Mouse (Mus musculus) bone marrow macrophage, adult 2 months (primary cell): ENCODE data around the gene Uhmk1. TPM values are rescaled to one million over a fixed set of nuclear protein-coding genes. Genes with fewer than 3 reads are reported as not detected.
A peak's percentile ranks its signal among the peaks of the same experiment; 100 is the strongest.

Experiments
- H3K27ac ChIP-seq: 2 replicates; pipeline ENCODE4 v1.5.1; 2012; ENCODE audit warnings: low read depth, low read length; ENCODE audit not compliant: insufficient read depth
- H3K4me1 ChIP-seq: 2 replicates; pipeline ENCODE4 v1.6.1; 2012; ENCODE audit warnings: low read length; ENCODE audit not compliant: control insufficient read depth, insufficient read depth
- H3K4me3 ChIP-seq: 2 replicates; pipeline ENCODE4 v1.5.1; 2012; ENCODE audit warnings: mild to moderate bottlenecking, low read length, moderate library complexity; ENCODE audit not compliant: insufficient read depth
- CTCF ChIP-seq: IDR thresholded peaks from 2 replicates; pipeline ENCODE4 v1.5.1; 2012; ENCODE audit warnings: low read depth, mild to moderate bottlenecking, low read length, moderate library complexity
- POLR2A ChIP-seq: IDR thresholded peaks from 2 replicates; pipeline ENCODE4 v1.6.1; 2012; ENCODE audit warnings: mild to moderate bottlenecking, low read depth, low read length, borderline replicate concordance
- polyA plus RNA-seq: library from polyadenylated mRNA; stranded (reverse); fragments of >200 nt; gene quantifications from 2 replicates; pipeline ENCODE4 v1.2.4, GENCODE M21; 2012; ENCODE audit not compliant: missing spikeins, insufficient read depth, insufficient read length

Gene Uhmk1
- polyA plus RNA-seq, 1 experiment, result 52.3 TPM

GRCm38 (mm10) chr1:170176661-170177239 is 38.4 kb downstream of the Uhmk1 start:
- Histone ChIP-seq H3K27ac (no peak overlapping the region), H3K4me3 (no peak overlapping the region), H3K4me1 (peaks cover 6% of the 10 kb centered on the region; the same call in 1 of the 2 replicates)
- TF ChIP-seq POLR2A, result no peak
- TF ChIP-seq CTCF, result no peak

DNA sequence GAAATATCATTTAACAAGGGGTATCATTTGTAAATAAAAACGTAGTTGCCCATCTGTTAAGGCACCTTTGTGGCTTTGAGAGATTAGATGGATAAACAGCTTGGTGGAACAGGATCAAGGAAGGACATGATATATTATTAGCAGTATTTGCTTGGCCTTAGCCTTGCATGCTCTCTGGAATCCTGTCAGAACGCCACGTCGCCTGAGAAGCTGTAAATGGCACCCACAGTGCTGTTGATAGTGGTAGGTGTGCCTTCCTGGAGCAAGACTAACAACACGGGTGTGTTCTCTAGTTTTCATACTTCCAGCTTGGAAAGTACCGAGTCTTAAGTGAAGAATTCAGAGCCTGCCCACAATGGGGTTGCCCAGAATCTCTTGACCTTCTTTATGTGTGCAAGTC is 39.3 kb downstream of the Uhmk1 start:
- no peak for TF ChIP-seq POLR2A
- TF ChIP-seq CTCF, result no peak
- Histone ChIP-seq H3K4me1 (peaks cover 6% of the 10 kb centered on the region; the same call in 1 of the 2 replicates), H3K27ac (no peak overlapping the region), H3K4me3 (no peak overlapping the region)

- Histone ChIP-seq H3K4me3 (peak within 1 kb of the TSS; percentile 95), H3K27ac (peak within 1 kb of the TSS; percentile 79), H3K4me1 (peaks cover 11% of the 10 kb centered on the region; the same call in 1 of the 2 replicates)
- no peak for TF ChIP-seq POLR2A
- no peak for TF ChIP-seq CTCF
These were observed 40.3 kb downstream of the Uhmk1 start, which contains the start of gene Uap1 for GRCm38 (mm10) chr1:170174814-170175332. Gene Uap1 (minus strand): TSS chr1:170174957.

DNA sequence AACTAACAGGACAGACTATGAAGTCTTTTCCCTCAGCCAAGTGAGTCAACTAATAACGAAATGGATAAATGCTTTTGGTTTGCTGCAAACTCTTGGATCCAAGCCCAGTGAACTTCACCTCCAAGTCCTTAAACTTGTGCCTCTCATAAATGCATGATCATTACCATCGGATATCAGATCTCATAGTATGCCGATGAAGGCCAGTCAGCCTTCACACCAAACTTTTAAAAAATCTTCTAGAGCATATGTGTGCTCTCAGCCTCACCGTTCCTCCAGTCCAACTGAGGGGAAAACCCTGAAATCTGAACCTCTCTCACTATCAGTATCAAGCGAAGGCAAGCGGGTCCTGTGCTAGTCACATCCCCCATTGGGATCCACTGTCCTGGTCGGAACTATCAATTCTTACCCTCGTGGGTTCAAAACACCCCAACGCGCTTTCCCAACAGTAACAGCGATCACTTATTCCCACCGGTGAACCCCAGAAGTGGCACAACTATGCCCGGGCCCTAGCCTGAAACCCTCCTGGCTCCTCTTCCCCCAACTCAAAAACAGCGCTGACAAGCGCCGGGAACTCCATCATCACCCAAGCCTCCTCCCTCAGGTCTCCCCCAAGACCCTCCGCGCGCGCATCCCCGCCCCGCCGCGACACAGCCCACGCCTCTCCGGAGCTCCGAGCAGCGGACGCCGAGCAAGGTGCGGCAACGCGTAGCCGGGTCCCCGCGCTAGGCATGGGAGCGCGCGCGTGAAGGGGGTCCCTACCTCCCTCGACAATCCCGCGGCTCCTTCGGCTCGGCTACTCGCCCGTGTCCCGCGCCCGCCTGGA is 41.0 kb downstream of the Uhmk1 start:
- Histone ChIP-seq H3K4me1 (peaks cover 11% of the 10 kb centered on the region; the same call in 1 of the 2 replicates), H3K27ac (no peak overlapping the region), H3K4me3 (peak overlapping the region; percentile 95)
- TF ChIP-seq POLR2A, result no peak
- no peak for TF ChIP-seq CTCF

GRCm38 (mm10) chr1:170167781-170168180 is 47.4 kb downstream of the Uhmk1 start:
- H3K4me3 ChIP-seq, result no peak overlapping the region
- no peak overlapping the region for H3K27ac ChIP-seq
- TF ChIP-seq CTCF (no peak), POLR2A (no peak)
- peaks cover 20% of the 10 kb centered on the region for H3K4me1 ChIP-seq

GRCm38 (mm10) chr1:170164913-170165312 is 50.3 kb downstream of the Uhmk1 start:
- TF ChIP-seq CTCF (no peak), POLR2A (no peak)
- Histone ChIP-seq H3K4me3 (no peak overlapping the region), H3K4me1 (peaks cover 37% of the 10 kb centered on the region), H3K27ac (no peak overlapping the region)

- Histone ChIP-seq H3K4me1 (peaks cover 38% of the 10 kb centered on the region), H3K4me3 (no peak overlapping the region), H3K27ac (no peak overlapping the region)
- TF ChIP-seq POLR2A (no peak), CTCF (no peak)
These were observed 51.1 kb downstream of the Uhmk1 start for GRCm38 (mm10) chr1:170164053-170164614.

- no peak for TF ChIP-seq POLR2A
- no peak for TF ChIP-seq CTCF
- no peak overlapping the region for H3K4me3 ChIP-seq
- H3K27ac ChIP-seq, result no peak overlapping the region
- peaks cover 36% of the 10 kb centered on the region for H3K4me1 ChIP-seq
These were observed 51.7 kb downstream of the Uhmk1 start for GRCm38 (mm10) chr1:170163398-170163943.

DNA sequence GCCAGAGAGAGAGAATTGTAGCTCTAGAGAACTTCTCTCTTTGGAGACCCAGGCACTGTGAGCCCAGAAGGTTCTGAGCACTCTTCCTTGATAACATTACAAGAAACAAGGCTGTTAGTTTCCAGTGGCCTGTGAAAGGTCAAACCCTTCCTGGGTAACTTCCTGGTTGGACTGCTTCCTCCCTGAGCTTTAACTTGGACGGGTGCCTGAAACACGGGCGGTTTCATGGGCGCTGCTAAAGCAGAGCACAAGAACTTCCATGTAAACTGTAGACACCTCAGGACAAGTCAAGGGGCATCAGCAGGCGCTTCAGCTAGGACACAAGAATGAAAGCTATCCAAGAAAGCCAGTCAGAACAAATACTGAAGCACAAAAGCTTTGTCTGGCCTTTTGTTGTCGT is 53.3 kb downstream of the Uhmk1 start:
- peaks cover 36% of the 10 kb centered on the region for H3K4me1 ChIP-seq
- peak overlapping the region; percentile 62 for H3K27ac ChIP-seq
- no peak overlapping the region for H3K4me3 ChIP-seq
- TF ChIP-seq CTCF, result no peak

DNA sequence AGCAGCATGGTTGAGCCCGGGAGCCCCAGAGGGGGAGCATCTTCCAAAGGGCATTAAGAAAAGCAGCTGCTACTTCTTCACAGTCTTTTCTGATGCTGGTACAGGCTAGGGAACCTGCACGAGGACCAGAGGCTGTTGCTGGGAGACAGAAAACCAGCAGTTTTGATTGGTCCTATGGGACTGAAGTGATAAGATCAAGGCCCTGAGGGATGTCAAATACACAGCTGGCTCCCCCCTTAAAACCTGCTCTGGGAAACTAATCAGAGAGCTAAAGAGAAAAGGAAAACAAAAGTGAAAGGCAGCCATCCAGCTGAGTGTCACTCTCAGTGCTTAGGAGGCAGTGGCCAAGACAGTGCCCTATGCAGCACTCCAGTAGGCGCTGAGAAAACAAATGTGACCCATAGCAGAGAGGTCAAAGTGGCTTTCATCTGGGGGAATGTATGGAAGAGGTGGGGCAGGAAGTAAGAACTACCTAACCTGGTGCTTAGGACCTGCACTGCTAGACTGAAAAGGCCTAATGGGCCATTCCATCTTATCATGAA is 54.7 kb downstream of the Uhmk1 start:
- TF ChIP-seq POLR2A (no peak), CTCF (no peak)
- Histone ChIP-seq H3K4me1 (peaks cover 36% of the 10 kb centered on the region), H3K27ac (peak overlapping the region; percentile 64), H3K4me3 (no peak overlapping the region)
